Comparison of ENCODE assay signal across 23 mouse cellular contexts in the genomic region with DNA sequence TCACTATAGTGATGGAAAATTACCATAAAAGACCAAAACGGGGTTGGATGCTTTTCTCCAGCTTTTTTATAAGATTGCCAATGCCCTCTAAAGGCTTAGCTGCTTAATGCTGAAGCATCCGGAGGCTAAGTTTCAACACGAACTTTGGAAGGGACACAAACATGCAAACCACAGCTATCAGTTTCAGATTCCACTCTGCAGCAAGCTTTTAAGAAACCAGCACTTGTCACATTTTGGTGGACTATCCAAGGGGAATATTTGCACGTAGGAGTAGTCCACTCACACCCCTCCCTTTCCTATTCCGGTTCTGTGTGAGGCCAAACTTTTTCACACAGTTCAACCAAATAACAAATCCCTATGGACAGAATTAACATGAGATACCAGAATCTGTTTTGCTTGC.
DNase-seq lines count a peak whose midpoint lies in the region; ATAC-seq and TF ChIP-seq lines count a peak whose summit lies in the region.
"Had no signal": no experiment of that assay in that cellular context is flagged by ENCODE, and none has a peak within 500 bp of the region (broad histone marks: within the 10 kb centered on the region; RNA-seq: fewer than 3 reads in every experiment).

No protein-coding gene starts in this region.

- TF ChIP-seq CTCF in lung, postnatal 0 days (IDR thresholded peaks at IDR 0.05), result no peak

- no peak overlapping the region for H3K4me3 ChIP-seq in heart, embryonic 12.5 days
- no peak overlapping the region for H3K4me3 ChIP-seq in lung, postnatal 0 days (ENCODE audit: low read depth, low read length)
- H3K4me3 ChIP-seq: erythroblast, embryonic 14.5 days; left cerebral cortex, adult 2 months; liver, embryonic 13.5 days; midbrain, embryonic 13.5 days; neural tube, embryonic 12.5 days had no signal

- no peak for ATAC-seq in heart, embryonic 12.5 days (ENCODE audit: insufficient number of reproducible peaks, low FRiP score)
- no peak for ATAC-seq in lung, postnatal 0 days
- ATAC-seq: forebrain, embryonic 14.5 days; hindbrain, embryonic 16.5 days; intestine, postnatal 0 days; midbrain, embryonic 13.5 days had no signal

- 59% methylated on average over 5 of the region's 5 CpGs for WGBS in heart, embryonic 12.5 days
- 54% methylated on average over 5 of the region's 5 CpGs for whole genome bisulfite sequencing in lung, postnatal 0 days

- peak; percentile 30 for DNase-seq in gastrocnemius, adult 18-20 months (ENCODE audit: low spot score)
- DNase-seq in gastrocnemius, postnatal 14 days, result no peak
- peak; percentile 35 to 41 for DNase-seq in heart, postnatal 10 days
- peak; percentile 23 for DNase-seq in lung, postnatal 0 days (ENCODE audit: low spot score)
- DNase-seq in lung, postnatal 4 days, result no peak
- DNase-seq in layer of hippocampus, adult 11-12 months (ENCODE audit: low spot score), result no peak
- DNase-seq: cerebellum, adult 8-10 months; kidney, postnatal 14 days; layer of hippocampus, adult 9-11 months; left cerebral cortex, postnatal 4 days; liver, embryonic 13.5 days; lung, postnatal 10 days; right cerebral cortex, adult 18-20 months; thymus, postnatal 14 days had no signal

- no peaks in the 10 kb centered on the region for H3K27me3 ChIP-seq in heart, embryonic 12.5 days (replicated peaks)
- H3K27me3 ChIP-seq in lung, postnatal 0 days (replicated peaks; ENCODE audit: insufficient read depth, low read length), result no peaks in the 10 kb centered on the region
- H3K27me3 ChIP-seq: liver, embryonic 13.5 days; midbrain, embryonic 13.5 days; neural tube, embryonic 12.5 days had no signal

- no peak for TF ChIP-seq EP300 in lung, postnatal 0 days (IDR thresholded peaks at IDR 0.05)

- no peak overlapping the region for H3K27ac ChIP-seq in heart, embryonic 12.5 days (ENCODE audit: poor library complexity, severe bottlenecking)
- H3K27ac ChIP-seq in lung, postnatal 0 days (ENCODE audit: low read length), result no peak overlapping the region
- H3K27ac ChIP-seq: left cerebral cortex, adult 2 months; liver, embryonic 13.5 days; midbrain, embryonic 13.5 days; neural tube, embryonic 12.5 days had no signal

- H3K36me3 ChIP-seq in heart, embryonic 12.5 days, result no peaks in the 10 kb centered on the region
- H3K36me3 ChIP-seq in lung, postnatal 0 days (ENCODE audit: insufficient read depth, low read length), result no peaks in the 10 kb centered on the region
- H3K36me3 ChIP-seq: G1E; liver, embryonic 13.5 days; midbrain, embryonic 13.5 days; neural tube, embryonic 12.5 days had no signal

- H3K4me1 ChIP-seq in heart, embryonic 12.5 days (replicated peaks), result peaks cover 16% of the 10 kb centered on the region
- no peaks in the 10 kb centered on the region for H3K4me1 ChIP-seq in lung, postnatal 0 days (ENCODE audit: insufficient read depth, low read depth, low read length)
- H3K4me1 ChIP-seq: liver, embryonic 13.5 days; midbrain, embryonic 13.5 days; neural tube, embryonic 12.5 days had no signal

- H3K9ac ChIP-seq in heart, embryonic 12.5 days, result no peak overlapping the region
- H3K9ac ChIP-seq in lung, postnatal 0 days (replicated peaks; ENCODE audit: low read depth), result no peak overlapping the region
- H3K9ac ChIP-seq: liver, embryonic 13.5 days; midbrain, embryonic 13.5 days; neural tube, embryonic 12.5 days had no signal

- H3K9me3 ChIP-seq in heart, embryonic 12.5 days (replicated peaks), result 0 out of 2 replicates have a peak, but pooled peaks cover 2% of the 10 kb centered on the region
- H3K9me3 ChIP-seq in lung, postnatal 0 days (ENCODE audit: low read length), result no peaks in the 10 kb centered on the region
- H3K9me3 ChIP-seq: liver, embryonic 13.5 days; midbrain, embryonic 13.5 days; neural tube, embryonic 12.5 days had no signal

- intact Hi-C loops in gastrocnemius, postnatal 14 days (cut with DNase I; ENCODE audit: low total_unique reads), result loop anchor here (10.0 kb wide), 1 partner anchor 150 kb away; no protein-coding TSS in a partner anchor
- intact Hi-C loops in heart, postnatal 10 days (cut with DNase I), result loop anchor here (2.0 to 5.0 kb wide), 2 partner anchors 156 to 192 kb away; no protein-coding TSS in a partner anchor

- no peak overlapping the region for H3K4me2 ChIP-seq in heart, embryonic 12.5 days
- no peak overlapping the region for H3K4me2 ChIP-seq in lung, postnatal 0 days (replicated peaks; ENCODE audit: low read depth, low read length)
- H3K4me2 ChIP-seq: liver, embryonic 13.5 days; midbrain, embryonic 13.5 days; neural tube, embryonic 12.5 days had no signal

Comparison
In these comparisons a context has a peak if more than half of its experiments do, and no peak if none do; other contexts are left out.
1. DNase-seq: peak in gastrocnemius, adult 18-20 months (single experiment), heart, postnatal 10 days (2 of 2) and lung, postnatal 0 days (single experiment); none in gastrocnemius, postnatal 14 days (single experiment), lung, postnatal 4 days (0 of 2) and layer of hippocampus, adult 11-12 months (single experiment).